Mouse (Mus musculus) CH12.LX (cell line): ENCODE measurements at regions not wholly inside any gene's neighbourhood (a gene's known extent, or its start where the extent isn't known, plus 50 kb on each side); places are given as distances from the start of the nearest gene placed in this dataset.
"Not testable (repeated sequence)": the region's sequence is repeated elsewhere in the genome, so short reads cannot be mapped to it uniquely, and the experiment has no call there.

Experiments used
- DNase-seq: peaks from one replicate; pipeline ENCODE4 v3.0.0-alpha.2; 2013; ENCODE audit errors: extremely low read depth
- H3K27ac ChIP-seq: 2 replicates; pipeline ENCODE4 v1.5.1; 2012; ENCODE audit warnings: low read depth, mild to moderate bottlenecking, control low read depth, moderate library complexity; ENCODE audit not compliant: insufficient read depth
- H3K27me3 ChIP-seq: replicated peaks from 2 replicates; pipeline ENCODE3; 2012; ENCODE audit warnings: inconsistent platforms
- H3K36me3 ChIP-seq, 2 experiments: replicated peaks in 1 of 2; 2 replicates each; pipeline versions ENCODE3 to v1.6.1; 2012; ENCODE audit warnings: inconsistent platforms in 1 of 2, low read length in 1 of 2, mild to moderate bottlenecking in 1 of 2, mixed read lengths in 1 of 2, moderate library complexity in 1 of 2; ENCODE audit not compliant: control insufficient read depth in 1 of 2, insufficient read depth in 1 of 2
- H3K4me1 ChIP-seq, 2 experiments: 2 replicates each; pipeline ENCODE4 v1.6.1; 2012; ENCODE audit warnings: inconsistent platforms in 1 of 2, moderate library complexity in 1 of 2; ENCODE audit not compliant: insufficient read depth in 2 of 2, control insufficient read depth in 1 of 2
- H3K4me2 ChIP-seq: 2 replicates; pipeline ENCODE4 v1.6.1; 2012; ENCODE audit warnings: low read depth, mild to moderate bottlenecking, control low read depth; ENCODE audit not compliant: poor library complexity, insufficient read depth, severe bottlenecking
- H3K4me3 ChIP-seq, 3 experiments: fragments of 150-350 bp in 1 of 3; sonication (generic) in 1 of 3; replicated peaks in 1 of 3; 2 replicates each; pipeline versions ENCODE3 to v1.5.1; 2011 to 2012; ENCODE audit warnings: low read depth in 2 of 3, low read length in 2 of 3, mild to moderate bottlenecking in 2 of 3, moderate library complexity in 2 of 3, control low read depth in 1 of 3, improper control_type of control experiment in 1 of 3, inconsistent platforms in 1 of 3, mixed read lengths in 1 of 3; ENCODE audit not compliant: poor library complexity in 1 of 3
- H3K79me2 ChIP-seq: replicated peaks from 2 replicates; pipeline ENCODE4 v1.6.1; 2012; ENCODE audit warnings: mild to moderate bottlenecking, moderate library complexity; ENCODE audit not compliant: control insufficient read depth, poor library complexity, insufficient read depth, severe bottlenecking; ENCODE audit errors: extremely low read depth
- H3K9ac ChIP-seq: 2 replicates; pipeline ENCODE4 v1.6.1; 2012; ENCODE audit warnings: low read depth, mild to moderate bottlenecking, control low read depth, moderate library complexity; ENCODE audit not compliant: insufficient read depth
- H3K9me3 ChIP-seq: replicated peaks from 2 replicates; pipeline ENCODE3; 2012; ENCODE audit warnings: low read length, inconsistent platforms, mixed read lengths
- BHLHE40 ChIP-seq: IDR thresholded peaks from 2 replicates; pipeline ENCODE4 v1.6.1; 2011; ENCODE audit warnings: mild to moderate bottlenecking, low read depth, low read length, improper control_type of control experiment
- CHD1 ChIP-seq: IDR thresholded peaks from 2 replicates; pipeline ENCODE4 v1.6.1; 2012; ENCODE audit warnings: low read depth, low read length, improper control_type of control experiment, inconsistent platforms
- CTCF ChIP-seq, 2 experiments: IDR thresholded peaks in 1 of 2; conservative IDR thresholded peaks in 1 of 2; 2 replicates each; pipeline ENCODE4 v1.5.1; 2011 to 2012; ENCODE audit warnings: low read depth in 2 of 2, low read length in 2 of 2, improper control_type of control experiment in 1 of 2, inconsistent platforms in 1 of 2, mild to moderate bottlenecking in 1 of 2, moderate library complexity in 1 of 2
- ELF1 ChIP-seq: IDR thresholded peaks from 2 replicates; pipeline ENCODE4 v1.6.1; 2014; ENCODE audit warnings: low read depth, mild to moderate bottlenecking, inconsistent platforms, low read length, improper control_type of control experiment
- EP300 ChIP-seq: IDR thresholded peaks from 2 replicates; pipeline ENCODE4 v1.6.1; 2011; ENCODE audit warnings: low read length, improper control_type of control experiment
- HCFC1 ChIP-seq: IDR thresholded peaks from 2 replicates; pipeline ENCODE4 v1.6.1; 2012; ENCODE audit warnings: low read depth, mild to moderate bottlenecking, inconsistent platforms, low read length, improper control_type of control experiment
- MEF2A ChIP-seq: IDR thresholded peaks from 2 replicates; pipeline ENCODE4 v1.6.1; 2014; ENCODE audit warnings: low read depth, mild to moderate bottlenecking, inconsistent platforms, low read length, improper control_type of control experiment, borderline replicate concordance
- NELFE ChIP-seq: IDR thresholded peaks from 2 replicates; pipeline ENCODE4 v1.6.1; 2011; ENCODE audit warnings: low read depth, low read length, improper control_type of control experiment
- POLR2A ChIP-seq: IDR thresholded peaks from 2 replicates; pipeline ENCODE4 v1.6.1; 2011; ENCODE audit warnings: low read depth, mild to moderate bottlenecking, improper control_type of control experiment, low read length
- ZMIZ1 ChIP-seq: IDR thresholded peaks from 2 replicates; pipeline ENCODE4 v1.6.1; 2012; ENCODE audit warnings: low read depth, mild to moderate bottlenecking, inconsistent platforms, low read length, improper control_type of control experiment
- dilution Hi-C: fragments of 300-500 bp; cut with MboI; formaldehyde crosslinking; loops from 2 replicates; pipeline ENCODE4 v1.14.3; 2020; ENCODE audit warnings: low sequenced_read_pairs; ENCODE audit not compliant: extremely low pct_unique_long_range_greater_than_20kb, extremely low pct_ligation_motif_present
- in situ Hi-C: fragments of 300-500 bp; cut with MboI; formaldehyde crosslinking; loops from 3 replicates; pipeline ENCODE4 v1.14.3; 2019; ENCODE audit warnings: low sequenced_read_pairs, low pct_ligation_motif_present, low pct_unique_long_range_greater_than_20kb, mixed read lengths

DNA sequence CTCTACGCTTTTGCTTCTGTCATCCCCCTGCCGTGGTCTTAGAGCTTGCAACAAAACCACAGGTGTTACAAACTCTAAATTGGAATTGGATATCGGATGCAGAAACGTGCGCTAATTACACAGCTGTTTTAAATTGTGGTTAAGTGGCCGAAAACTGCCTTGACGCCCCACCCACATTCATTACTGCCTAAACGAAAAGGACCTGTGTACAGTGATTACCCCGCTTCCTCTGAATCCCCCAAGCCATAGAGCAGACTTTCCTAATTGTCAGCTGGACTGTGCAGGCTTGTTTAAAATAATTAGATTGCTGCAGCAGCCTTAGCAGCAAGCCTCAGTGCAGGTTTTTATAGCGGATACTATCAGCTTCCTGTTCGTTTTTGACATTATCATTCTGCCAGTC, 94.7 kb downstream of the Cxxc4 start:
- no peaks in the 10 kb centered on the region for H3K4me1 ChIP-seq
- dilution Hi-C loops: no loop called here
- no peak overlapping the region for H3K27ac ChIP-seq
- H3K4me3 ChIP-seq: no peak overlapping the region
- DNase-seq: no peak
- TF ChIP-seq MEF2A: no peak
- TF ChIP-seq NELFE: no peak
- TF ChIP-seq BHLHE40: no peak
- no peak for TF ChIP-seq ELF1
- TF ChIP-seq CTCF (conservative IDR thresholded peaks at IDR 0.05 in 1 of 2, IDR thresholded peaks at IDR 0.05 in 1 of 2; ENCODE audit: low read depth in 2 of 2, low read length in 2 of 2): no peak
- no peak for TF ChIP-seq EP300
- no peak for TF ChIP-seq POLR2A
- no peak for TF ChIP-seq CHD1
- TF ChIP-seq, all 38 proteins: peak for 0
- Histone ChIP-seq H3K4me2 (peak overlapping the region; percentile 35), H3K36me3 (no peaks in the 10 kb centered on the region), H3K9ac (no peak overlapping the region), H3K79me2 (no peaks in the 10 kb centered on the region), H3K27me3 (no peaks in the 10 kb centered on the region), H3K9me3 (peaks cover 3% of the 10 kb centered on the region)
- in situ Hi-C loops: no loop called here

DNA sequence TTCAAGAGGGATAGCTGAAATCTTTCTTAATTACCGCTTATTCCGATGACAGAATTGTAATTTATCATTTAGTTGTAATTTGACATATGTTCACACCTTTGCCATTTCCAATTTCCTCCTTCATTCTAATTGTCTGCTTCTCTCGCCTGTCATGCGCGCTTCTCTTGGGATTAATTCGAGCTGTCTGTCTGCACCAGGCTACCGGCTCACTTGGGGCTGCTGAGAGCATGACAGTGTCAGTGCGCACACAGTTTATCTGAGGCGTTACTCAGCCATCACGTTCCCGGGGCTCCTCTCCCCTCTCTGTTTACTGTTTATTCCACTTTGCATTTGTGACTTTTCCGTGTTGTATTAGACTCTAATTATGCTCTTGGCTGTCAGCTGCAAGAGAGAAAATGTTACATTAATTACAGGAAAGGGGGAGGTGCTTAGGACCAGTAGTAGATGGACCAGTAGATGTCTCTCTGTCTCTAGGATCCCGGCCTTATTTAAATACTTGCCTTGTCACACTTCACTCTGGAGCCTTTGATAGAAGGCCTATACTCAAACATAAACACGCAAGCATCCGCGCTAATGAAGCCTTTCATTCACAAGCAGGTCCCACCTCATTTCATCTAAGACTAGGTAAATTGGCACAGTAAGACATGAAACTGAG, 95.3 kb downstream of the Cxxc4 start:
- no peak overlapping the region for H3K4me2 ChIP-seq
- no peak overlapping the region for H3K9ac ChIP-seq
- no peak overlapping the region for H3K4me3 ChIP-seq
- in situ Hi-C loops (no loop called here), dilution Hi-C loops (no loop called here)
- H3K79me2 ChIP-seq: no peaks in the 10 kb centered on the region
- no peak for TF ChIP-seq ZMIZ1
- H3K27ac ChIP-seq: no peak overlapping the region
- H3K9me3 ChIP-seq: peaks cover 3% of the 10 kb centered on the region
- DNase-seq: no peak
- H3K27me3 ChIP-seq: no peaks in the 10 kb centered on the region
- no peaks in the 10 kb centered on the region for H3K36me3 ChIP-seq
- no peaks in the 10 kb centered on the region for H3K4me1 ChIP-seq

GRCm38 (mm10) chr3:134339093-134339695, 102.9 kb downstream of the Cxxc4 start:
- in situ Hi-C loops, H3K4me3 ChIP-seq, dilution Hi-C loops, H3K79me2 ChIP-seq, H3K27ac ChIP-seq, H3K9ac ChIP-seq, H3K4me2 ChIP-seq, H3K4me1 ChIP-seq, H3K36me3 ChIP-seq, H3K27me3 ChIP-seq, H3K9me3 ChIP-seq: not testable (repeated sequence)
- peak; percentile 76 for DNase-seq
- TF ChIP-seq ELF1: peak; percentile 67
- TF ChIP-seq HCFC1: peak; percentile 26; the same call in 1 of the 2 replicates
